Mouse (Mus musculus): ENCODE results near the gene 4930564D02Rik. TPM values are rescaled to one million over a fixed set of nuclear protein-coding genes. Genes with fewer than 3 reads are reported as not detected.
A peak's percentile ranks its signal among the peaks of the same experiment; 100 is the strongest.

The 4930564D02Rik gene
- polyA plus RNA-seq, 1 experiment = not detected

GRCm38 (mm10) chr3:105097581-105097980 lies 30.9 kb downstream of the 4930564D02Rik start:
- no peak overlapping the region for H3K27ac ChIP-seq (ENCODE audit: insufficient read depth, low read length)
- H3K4me1 ChIP-seq (ENCODE audit: control insufficient read depth, insufficient read depth, low read length) = no peaks in the 10 kb centered on the region; the same call in 1 of the 2 replicates
- H3K4me3 ChIP-seq (ENCODE audit: insufficient read depth, low read length) = no peak overlapping the region
- no peak for TF ChIP-seq CTCF (IDR thresholded peaks at IDR 0.05; ENCODE audit: borderline replicate concordance, insufficient read depth, low read length)
- no peak for TF ChIP-seq POLR2A (IDR thresholded peaks at IDR 0.05; ENCODE audit: low read depth, low read length)

DNA sequence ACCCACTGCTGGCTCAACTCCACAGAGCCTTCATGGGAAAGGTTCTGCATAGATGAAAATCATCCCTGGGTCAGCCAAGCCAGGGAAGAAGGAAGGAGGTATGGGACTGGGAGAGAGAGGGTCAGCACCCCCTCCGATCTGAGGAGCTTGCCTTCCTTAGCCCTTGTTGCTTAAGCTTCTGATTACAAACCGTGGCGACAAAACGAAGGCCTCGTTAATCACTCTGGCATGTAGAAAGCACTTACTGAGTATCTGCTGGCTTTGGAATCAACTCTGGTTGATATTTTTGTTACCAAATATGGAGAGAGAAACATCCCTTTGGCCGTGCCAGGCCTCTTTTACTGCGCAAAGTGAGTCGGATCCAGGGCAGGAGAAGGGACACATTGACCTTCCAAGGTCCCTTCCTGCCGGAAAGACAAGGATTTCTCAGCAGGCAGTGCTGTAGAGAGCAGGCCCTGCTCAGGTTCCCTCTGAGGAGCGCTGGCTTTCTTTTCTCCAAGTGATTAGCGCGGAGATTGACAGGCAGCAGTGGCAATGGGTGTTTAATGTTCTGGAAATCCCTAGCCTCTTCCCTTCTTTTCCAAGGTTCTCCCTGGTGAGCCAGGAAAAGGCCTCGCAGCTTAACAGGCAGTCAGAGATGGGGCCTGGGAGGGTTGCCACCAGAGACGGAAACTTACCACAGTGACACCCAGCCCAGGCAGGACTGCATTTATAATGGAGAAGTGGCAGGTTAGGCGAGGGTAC lies 33.1 kb downstream of the 4930564D02Rik start:
- TF ChIP-seq POLR2A (IDR thresholded peaks at IDR 0.05; ENCODE audit: low read depth, low read length) = no peak
- no peak overlapping the region for H3K4me3 ChIP-seq (ENCODE audit: insufficient read depth, low read length)
- H3K4me1 ChIP-seq (ENCODE audit: control insufficient read depth, insufficient read depth, low read length) = no peaks in the 10 kb centered on the region; the same call in 1 of the 2 replicates
- H3K27ac ChIP-seq (ENCODE audit: insufficient read depth, low read length) = no peak overlapping the region

DNA sequence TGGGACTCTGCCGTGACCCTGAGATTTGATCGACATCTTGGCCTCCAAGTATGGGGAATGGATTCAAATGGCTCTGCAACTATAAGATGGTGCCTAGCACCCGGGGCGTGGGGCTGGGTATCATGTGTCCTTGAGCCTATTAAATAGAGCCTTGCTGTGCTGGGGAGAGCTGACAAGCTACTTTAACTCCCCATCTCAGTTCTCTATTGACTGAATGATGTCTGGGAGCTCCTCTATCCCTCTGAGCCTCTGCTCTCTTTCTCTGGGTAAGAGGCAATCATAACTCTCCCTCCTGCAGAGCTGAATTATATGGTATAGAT lies 33.6 kb downstream of the 4930564D02Rik start:
- TF ChIP-seq CTCF (IDR thresholded peaks at IDR 0.05; ENCODE audit: borderline replicate concordance, insufficient read depth, low read length) = no peak
- no peak for TF ChIP-seq POLR2A (IDR thresholded peaks at IDR 0.05; ENCODE audit: low read depth, low read length)
- no peaks in the 10 kb centered on the region; the same call in 1 of the 2 replicates for H3K4me1 ChIP-seq (ENCODE audit: control insufficient read depth, insufficient read depth, low read length)
- H3K27ac ChIP-seq (ENCODE audit: insufficient read depth, low read length) = no peak overlapping the region
- H3K4me3 ChIP-seq (ENCODE audit: insufficient read depth, low read length) = no peak overlapping the region

DNA sequence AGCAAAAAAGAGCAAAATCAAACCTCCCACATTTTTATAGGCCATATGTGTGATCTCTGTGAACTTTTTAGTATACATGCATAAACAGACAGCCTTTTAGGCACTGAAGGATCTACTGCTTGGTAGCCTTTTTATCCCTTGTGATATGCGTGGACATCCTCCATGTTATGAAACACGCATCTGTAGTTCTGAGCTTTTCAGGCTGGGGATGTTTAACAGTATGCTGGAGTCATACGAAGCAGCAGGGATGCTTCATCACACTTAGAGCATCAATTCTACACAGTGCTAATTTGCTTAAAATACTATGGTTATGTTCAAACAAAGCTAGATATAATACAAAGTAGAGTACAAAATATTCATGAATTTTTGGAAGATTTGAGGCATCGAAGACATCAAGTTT lies 39.2 kb downstream of the 4930564D02Rik start:
- no peak overlapping the region for H3K4me3 ChIP-seq (ENCODE audit: insufficient read depth, low read length)
- no peaks in the 10 kb centered on the region for H3K4me1 ChIP-seq (ENCODE audit: control insufficient read depth, insufficient read depth, low read length)
- no peak overlapping the region for H3K27ac ChIP-seq (ENCODE audit: insufficient read depth, low read length)
- no peak for TF ChIP-seq POLR2A (IDR thresholded peaks at IDR 0.05; ENCODE audit: low read depth, low read length)
- TF ChIP-seq CTCF (IDR thresholded peaks at IDR 0.05; ENCODE audit: borderline replicate concordance, insufficient read depth, low read length) = no peak

DNA sequence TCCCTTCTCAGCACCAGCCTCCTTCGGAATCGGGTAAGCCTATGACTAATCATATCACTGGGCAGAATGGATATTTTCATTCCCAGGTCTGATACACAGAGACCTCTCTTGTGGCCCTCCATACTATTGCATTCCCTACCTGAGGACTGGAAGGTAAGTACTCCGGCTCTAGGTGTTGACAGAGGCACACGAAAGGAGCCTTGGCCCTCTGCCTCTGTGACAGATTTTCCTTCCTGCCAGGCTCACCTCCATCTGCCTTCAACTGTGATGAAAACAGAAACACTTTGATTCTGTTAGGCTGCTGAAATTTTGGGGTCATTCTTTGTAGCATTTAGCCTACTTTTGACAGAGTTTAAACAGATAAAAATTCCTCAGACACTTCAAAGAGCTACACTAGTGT lies 47.2 kb downstream of the 4930564D02Rik start:
- no peak overlapping the region for H3K27ac ChIP-seq (ENCODE audit: insufficient read depth, low read length)
- no peak overlapping the region for H3K4me3 ChIP-seq (ENCODE audit: insufficient read depth, low read length)
- H3K4me1 ChIP-seq (ENCODE audit: control insufficient read depth, insufficient read depth, low read length) = no peaks in the 10 kb centered on the region
- TF ChIP-seq POLR2A (IDR thresholded peaks at IDR 0.05; ENCODE audit: low read depth, low read length) (no peak), CTCF (IDR thresholded peaks at IDR 0.05; ENCODE audit: borderline replicate concordance, insufficient read depth, low read length) (no peak)

DNA sequence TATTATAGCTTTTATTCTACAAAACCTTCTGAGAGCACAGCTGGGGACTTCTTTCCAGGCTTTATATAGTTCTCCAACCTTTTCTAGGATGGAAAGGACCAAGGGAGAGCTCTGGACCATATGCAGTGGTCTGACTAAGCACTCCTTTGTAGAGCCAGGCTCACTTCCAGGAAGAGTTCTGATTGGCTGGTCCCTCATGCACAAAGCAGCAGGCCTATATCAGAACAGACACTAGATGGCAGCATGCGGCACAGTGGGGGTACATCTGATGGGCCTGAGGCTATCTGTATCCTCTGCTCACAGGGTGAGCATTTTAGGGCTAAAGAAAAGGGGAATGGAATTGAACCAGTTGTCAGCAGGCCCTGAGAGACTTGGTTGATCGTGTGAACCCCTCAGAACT lies 47.6 kb downstream of the 4930564D02Rik start:
- no peaks in the 10 kb centered on the region for H3K4me1 ChIP-seq (ENCODE audit: control insufficient read depth, insufficient read depth, low read length)
- TF ChIP-seq POLR2A (IDR thresholded peaks at IDR 0.05; ENCODE audit: low read depth, low read length) (no peak), CTCF (IDR thresholded peaks at IDR 0.05; ENCODE audit: borderline replicate concordance, insufficient read depth, low read length) (peak; percentile 83; the same call in 1 of the 2 replicates)
- no peak overlapping the region for H3K4me3 ChIP-seq (ENCODE audit: insufficient read depth, low read length)
- no peak overlapping the region for H3K27ac ChIP-seq (ENCODE audit: insufficient read depth, low read length)

DNA sequence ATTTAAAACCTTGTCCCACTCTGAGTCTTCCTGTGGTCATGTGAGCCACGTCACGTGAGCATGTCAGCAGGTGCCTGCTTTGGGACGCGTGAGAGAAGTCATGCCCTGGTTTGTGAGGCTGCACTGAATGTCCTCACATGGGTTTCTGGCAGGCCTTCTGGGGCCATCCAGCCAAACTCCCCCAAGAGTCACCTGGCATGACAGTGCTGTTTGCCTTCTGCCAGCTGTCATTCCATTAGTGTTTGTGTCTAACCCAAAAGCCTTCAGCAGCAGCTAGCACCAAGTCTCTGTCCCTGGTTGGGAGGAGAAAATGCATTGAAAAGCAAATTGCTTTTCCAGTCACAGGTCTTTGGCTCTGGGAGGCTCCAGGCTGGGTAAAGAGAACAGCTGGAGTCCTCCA lies 50.0 kb downstream of the 4930564D02Rik start:
- Histone ChIP-seq H3K27ac (ENCODE audit: insufficient read depth, low read length) (no peak overlapping the region), H3K4me1 (ENCODE audit: control insufficient read depth, insufficient read depth, low read length) (no peaks in the 10 kb centered on the region), H3K4me3 (ENCODE audit: insufficient read depth, low read length) (no peak overlapping the region)
- no peak for TF ChIP-seq CTCF (IDR thresholded peaks at IDR 0.05; ENCODE audit: borderline replicate concordance, insufficient read depth, low read length)
- no peak for TF ChIP-seq POLR2A (IDR thresholded peaks at IDR 0.05; ENCODE audit: low read depth, low read length)

GRCm38 (mm10) chr3:105123776-105124175 lies 57.1 kb downstream of the 4930564D02Rik start:
- Histone ChIP-seq H3K27ac (ENCODE audit: insufficient read depth, low read length) (no peak overlapping the region), H3K4me1 (ENCODE audit: control insufficient read depth, insufficient read depth, low read length) (no peaks in the 10 kb centered on the region), H3K4me3 (ENCODE audit: insufficient read depth, low read length) (no peak overlapping the region)
- no peak for TF ChIP-seq POLR2A (IDR thresholded peaks at IDR 0.05; ENCODE audit: low read depth, low read length)
- no peak for TF ChIP-seq CTCF (IDR thresholded peaks at IDR 0.05; ENCODE audit: borderline replicate concordance, insufficient read depth, low read length)

DNA sequence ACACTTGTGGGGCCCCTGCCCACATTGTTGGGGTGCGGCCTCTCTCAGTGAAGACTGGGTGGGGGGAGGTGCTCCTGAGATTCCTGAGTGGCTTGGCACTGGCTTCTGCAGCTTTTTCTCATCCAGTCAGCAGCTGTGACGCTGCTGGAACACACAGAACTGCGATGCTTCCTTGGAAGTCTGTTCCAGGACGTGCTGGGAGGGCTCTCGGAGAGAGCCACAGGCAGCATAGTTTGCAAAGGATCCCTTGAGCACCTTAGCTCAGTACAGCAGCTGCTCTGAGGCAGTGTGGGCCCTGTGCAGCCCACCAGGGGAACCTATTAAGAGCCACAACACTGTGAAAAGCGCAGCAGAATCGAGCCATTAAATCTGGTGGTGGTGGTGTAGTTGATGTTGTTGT lies 61.2 kb downstream of the 4930564D02Rik start:
- TF ChIP-seq CTCF (IDR thresholded peaks at IDR 0.05; ENCODE audit: borderline replicate concordance, insufficient read depth, low read length) (no peak), POLR2A (IDR thresholded peaks at IDR 0.05; ENCODE audit: low read depth, low read length) (no peak)
- no peak overlapping the region for H3K27ac ChIP-seq (ENCODE audit: insufficient read depth, low read length)

More for the DNA sequence above, 61.2 kb downstream of the 4930564D02Rik start:
- H3K4me3 ChIP-seq (ENCODE audit: insufficient read depth, low read length) = no peak overlapping the region
- H3K4me1 ChIP-seq (ENCODE audit: control insufficient read depth, insufficient read depth, low read length) = no peaks in the 10 kb centered on the region

Other genes starting within 250 kb of the 4930564D02Rik start
- gene Mov10, start 248.3 kb upstream of the 4930564D02Rik start, polyA plus RNA-seq (2011; ENCODE audit: insufficient read length, low read depth, missing spikeins) = 21.3 and 25.8 TPM in 2 replicates
- 23.4 and 33.0 TPM in 2 replicates for gene St7l, start 202.8 kb upstream of the 4930564D02Rik start, polyA plus RNA-seq (2011; ENCODE audit: insufficient read length, low read depth, missing spikeins)
- 230 and 240 TPM in 2 replicates for gene Capza1, start 202.3 kb upstream of the 4930564D02Rik start, polyA plus RNA-seq (2011; ENCODE audit: insufficient read length, low read depth, missing spikeins)
- 2.5 and 3.6 TPM in 2 replicates for gene Wnt2b, start 104.9 kb upstream of the 4930564D02Rik start, polyA plus RNA-seq (2011; ENCODE audit: insufficient read length, low read depth, missing spikeins)
- gene Cttnbp2nl, start 13.7 kb upstream of the 4930564D02Rik start, polyA plus RNA-seq (2011; ENCODE audit: insufficient read length, low read depth, missing spikeins) = 54.8 and 74.0 TPM in 2 replicates

Data from embryonic fibroblast, embryonic 13.5 days (primary cell).